Mouse (Mus musculus): ENCODE measurements around the gene Meiob.

Meiob gene

DNA sequence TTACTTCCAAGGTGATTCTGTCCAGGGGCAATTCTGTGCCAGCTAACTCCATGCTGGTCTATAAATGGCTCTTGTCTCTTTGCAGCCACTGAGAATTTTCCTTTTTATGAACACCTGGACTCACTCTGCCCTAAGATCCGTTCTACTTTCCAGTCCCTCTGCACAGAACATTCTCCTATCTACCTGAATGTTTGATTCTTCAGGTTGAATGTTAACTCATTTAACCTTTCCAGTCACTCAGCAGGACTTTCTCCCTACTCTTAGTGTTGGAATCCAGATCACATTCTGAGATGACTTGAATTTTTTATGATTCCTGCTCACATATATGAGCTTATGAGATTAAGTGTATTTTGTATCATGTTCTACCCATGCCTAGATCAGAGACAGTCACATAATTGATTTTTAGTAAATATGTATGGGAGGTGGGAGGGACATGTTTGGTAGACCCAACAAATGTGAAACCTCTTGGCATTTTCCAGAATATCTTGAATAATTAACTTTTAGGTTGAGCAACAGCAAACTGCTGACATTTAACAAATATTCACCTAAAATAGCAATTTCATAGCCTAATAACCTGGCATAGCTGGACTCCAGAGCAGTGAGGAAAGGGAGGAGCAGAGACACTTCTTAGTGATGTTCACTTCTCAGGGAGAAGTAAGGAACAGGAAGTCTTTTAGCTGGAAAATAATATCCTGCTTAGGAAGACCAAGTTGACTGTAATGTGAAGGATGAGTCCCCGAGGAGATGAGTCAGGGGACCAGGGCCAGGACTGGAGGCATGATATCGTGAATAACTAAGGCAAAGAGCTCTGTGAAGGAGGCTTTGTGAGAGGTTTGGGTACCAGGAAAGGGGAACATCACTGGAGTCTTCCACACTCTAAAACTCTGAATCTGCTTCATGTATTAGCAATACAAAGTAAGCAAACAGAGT, 17.5 kb downstream of the Meiob start:
- no peak for DNase-seq (ENCODE audit: low spot score in 2 of 2)

DNA sequence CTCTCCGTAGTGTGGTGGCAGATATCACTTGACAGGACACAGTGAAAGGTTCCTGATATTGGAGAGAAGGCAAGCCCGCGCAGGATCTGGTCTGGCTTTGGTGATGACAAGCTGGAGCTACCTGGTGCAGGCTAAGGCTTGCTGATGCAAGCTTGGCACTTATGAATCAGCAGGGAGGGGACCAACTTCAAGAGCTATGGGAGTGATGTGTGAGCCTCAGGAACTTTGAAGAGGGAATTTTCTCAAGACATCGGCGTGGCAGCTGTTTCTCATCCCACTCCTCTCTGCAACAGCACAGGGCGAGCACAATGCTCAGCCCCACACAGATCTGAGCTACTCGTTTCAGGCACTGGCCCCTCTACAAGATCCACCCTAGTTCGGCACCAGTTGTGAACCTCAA, 35.8 kb downstream of the Meiob start, which contains the start of gene Hagh:
TSS of gene Hagh (plus strand) at position 302 of the 400 bp plus-strand sequence.
- DNase-seq (ENCODE audit: low spot score in 2 of 2): no peak

DNA sequence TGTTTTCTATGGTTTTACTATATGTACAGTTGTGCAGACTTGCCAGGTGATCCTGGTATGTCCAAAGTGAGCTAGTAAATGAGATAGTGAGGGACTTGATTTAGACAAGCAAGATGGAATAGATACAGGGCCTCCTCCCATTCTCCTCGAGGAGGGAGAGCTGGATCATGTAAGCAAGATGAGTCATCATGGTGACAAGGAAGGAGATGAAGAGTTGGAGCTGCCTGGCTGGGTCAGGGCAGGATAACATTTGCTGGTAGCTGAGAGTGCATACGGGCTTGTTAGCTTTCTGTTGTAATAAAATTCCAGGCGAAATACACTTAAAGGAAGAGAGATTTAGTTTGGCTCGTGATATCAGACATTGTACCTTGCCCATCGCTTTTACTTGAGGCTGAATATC, 36.3 kb downstream of the Meiob start:
- DNase-seq (ENCODE audit: low spot score in 2 of 2): no peak

DNA sequence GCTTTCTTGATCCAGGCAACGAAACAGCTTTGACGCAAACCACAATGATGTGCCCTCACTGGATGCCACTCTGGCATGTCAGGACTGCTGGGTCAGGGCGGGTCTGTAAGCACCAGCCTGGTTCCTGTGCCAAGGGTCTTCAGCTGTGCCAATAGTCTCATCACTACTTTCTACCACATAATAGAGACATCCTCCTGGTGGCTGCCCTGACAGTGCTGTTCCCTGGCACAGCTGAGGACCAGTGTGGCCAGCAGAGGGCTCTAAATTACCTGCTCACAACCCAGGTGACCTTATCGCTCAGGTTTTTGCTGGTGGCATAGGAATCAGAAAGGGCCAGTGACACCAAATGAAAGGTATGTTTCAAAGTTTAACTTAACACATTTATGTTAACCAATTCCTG, 37.0 kb downstream of the Meiob start:
- no peak for DNase-seq (ENCODE audit: low spot score in 2 of 2)

DNA sequence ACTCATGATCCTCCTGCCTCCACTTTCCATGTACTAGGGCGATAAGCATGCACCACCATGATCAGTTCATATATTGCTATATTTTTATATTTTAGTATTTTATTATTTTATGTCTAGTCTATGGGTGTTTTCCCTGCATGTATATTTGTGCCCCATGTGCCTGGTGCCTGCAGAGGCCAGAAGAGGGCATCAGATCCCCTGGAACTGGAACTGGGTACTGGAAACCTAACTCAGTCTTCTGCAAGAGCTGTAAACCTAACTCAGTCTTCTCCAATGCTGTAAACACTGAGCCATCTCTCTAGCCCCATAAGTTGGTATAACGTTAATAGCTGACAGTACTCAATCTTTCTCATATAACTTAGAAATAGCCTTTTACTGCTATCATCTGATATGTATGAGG, 38.5 kb downstream of the Meiob start:
- no peak for DNase-seq (ENCODE audit: low spot score in 2 of 2)

DNA sequence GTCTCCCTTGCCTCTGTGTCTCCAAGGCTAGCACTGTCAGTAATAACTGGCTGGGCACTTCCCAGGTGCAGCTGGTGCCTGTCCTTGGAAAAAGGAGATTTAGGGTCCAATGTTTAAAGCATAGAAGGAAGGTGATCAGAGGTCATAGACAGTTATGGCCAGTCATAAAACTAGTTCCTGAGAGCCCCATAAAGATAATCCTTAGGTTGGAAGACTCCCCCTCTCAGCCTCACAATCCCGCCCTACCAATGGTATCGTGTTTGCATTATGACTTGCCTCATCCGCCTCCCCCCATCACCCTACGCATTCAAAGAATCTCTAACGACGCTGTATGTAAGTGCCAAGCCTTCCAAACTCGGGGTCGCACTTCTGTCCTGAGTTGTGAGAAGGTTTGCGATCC, 40.4 kb downstream of the Meiob start:
- no peak for DNase-seq (ENCODE audit: low spot score in 2 of 2)

DNA sequence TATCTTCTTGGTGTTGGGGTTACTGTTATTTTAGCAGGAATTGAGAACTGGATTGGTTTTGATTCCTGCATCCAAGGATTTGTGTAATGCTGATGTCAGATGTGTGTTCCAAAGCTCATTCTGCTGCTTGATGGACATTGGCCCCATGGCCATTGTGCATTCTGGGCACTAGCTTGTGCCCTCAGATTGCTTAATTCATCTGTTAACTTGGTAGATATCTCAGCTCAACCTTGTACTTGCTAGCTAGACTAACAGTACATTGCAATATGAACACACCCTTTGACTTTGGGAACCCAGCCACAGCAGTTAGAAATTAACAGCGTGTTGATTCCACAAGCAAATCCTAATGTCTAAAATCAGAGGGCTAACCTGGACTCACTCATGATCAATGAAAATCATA, 43.3 kb downstream of the Meiob start:
- no peak for DNase-seq (ENCODE audit: low spot score in 2 of 2)

DNA sequence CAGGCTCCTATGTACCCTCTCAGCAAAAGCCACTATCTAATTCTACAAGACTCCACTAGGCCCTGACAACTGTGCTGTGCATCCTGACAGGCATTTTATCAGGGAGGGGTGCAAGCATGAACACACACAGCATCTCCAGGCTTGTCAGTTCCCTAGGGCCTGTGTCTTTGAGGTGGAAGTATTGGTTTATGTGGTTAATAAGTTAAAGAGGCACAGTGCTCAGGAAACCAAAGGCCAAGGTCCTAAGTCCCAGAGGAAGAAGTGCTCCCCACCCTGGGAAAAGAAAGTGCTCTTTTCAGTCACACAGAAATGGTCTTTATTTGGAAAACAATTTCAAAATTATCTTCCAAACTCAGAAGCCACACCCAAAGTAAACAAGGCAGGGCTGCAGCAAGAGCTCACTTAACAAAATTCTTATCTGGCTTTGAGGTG, 44.5 kb downstream of the Meiob start:
- no peak for DNase-seq (ENCODE audit: low spot score in 2 of 2)

DNA sequence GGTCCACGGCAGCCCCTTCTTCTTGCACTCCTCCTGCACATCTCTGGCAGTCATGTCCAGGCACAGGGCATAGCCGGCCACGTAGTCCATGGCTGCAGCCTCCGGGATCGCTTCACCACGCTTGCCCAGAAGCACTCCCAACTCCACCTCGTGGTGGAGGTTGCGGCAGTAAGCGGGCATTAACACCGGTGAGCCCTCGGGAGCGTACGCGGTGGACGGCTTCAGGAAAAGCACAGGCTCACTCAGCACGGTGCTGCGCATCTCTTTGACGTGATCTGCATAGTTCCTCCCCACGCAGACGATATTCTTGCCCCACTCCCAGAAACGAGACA, 45.6 kb downstream of the Meiob start:
- no peak for DNase-seq (ENCODE audit: low spot score in 2 of 2)

DNA sequence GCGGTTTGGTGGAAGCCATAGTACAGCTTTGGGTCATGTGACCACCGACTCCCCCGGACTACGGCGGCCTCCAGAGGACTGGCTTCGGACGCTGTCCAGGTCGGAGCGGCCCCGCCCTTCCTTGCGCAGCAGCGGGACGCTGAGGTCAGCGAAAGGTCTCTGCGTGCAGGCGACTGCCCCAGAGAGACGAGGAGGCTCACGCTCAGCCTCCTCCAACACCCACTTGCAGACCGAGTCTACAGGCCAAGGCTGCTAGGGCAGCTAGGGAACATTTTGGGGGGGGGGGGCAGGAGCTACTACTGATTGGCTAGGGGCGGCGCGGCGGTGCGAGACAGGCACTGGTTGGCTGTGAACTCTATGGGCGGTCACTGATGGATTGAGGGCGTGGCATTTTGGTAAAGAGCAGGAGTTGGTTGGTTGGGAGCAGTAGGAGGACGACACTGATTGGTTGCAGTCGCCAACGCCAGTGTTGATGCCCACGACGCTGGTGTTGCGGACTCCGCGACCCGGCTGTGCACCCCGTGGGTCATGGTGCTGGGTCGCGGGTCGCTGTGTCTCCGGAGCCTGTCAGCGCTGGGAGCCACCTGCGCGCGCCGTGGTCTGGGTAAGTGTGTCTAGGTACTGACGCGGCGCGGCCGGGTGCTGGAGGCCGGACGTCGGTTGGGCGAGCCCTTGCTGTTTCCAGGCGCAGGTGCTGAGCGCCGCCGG, 46.1 kb downstream of the Meiob start, which contains the start of gene Fahd1:
TSS of gene Fahd1 (minus strand) at position 300 of the 708 bp plus-strand sequence.
- peak; percentile 93 to 94 for DNase-seq (ENCODE audit: low spot score in 2 of 2)

DNA sequence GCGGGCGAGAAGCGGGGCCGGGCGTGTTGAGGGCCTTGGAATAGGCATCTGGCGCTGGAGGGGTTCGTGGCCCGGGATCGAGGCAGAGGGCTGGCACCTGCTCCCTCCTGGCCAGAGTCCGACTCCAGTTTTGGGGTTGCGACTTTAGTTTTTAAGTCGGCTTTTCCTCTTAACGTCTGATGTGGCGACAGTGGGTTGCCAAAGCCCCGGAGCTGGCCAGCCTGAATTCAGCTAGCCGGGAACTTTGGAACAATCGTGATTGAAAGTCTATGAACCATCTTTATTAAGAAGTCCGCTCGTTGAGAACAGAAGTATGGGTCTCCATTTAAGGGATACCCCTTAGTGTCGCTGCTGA, 46.7 kb downstream of the Meiob start:
- DNase-seq (ENCODE audit: low spot score in 2 of 2): no peak

DNA sequence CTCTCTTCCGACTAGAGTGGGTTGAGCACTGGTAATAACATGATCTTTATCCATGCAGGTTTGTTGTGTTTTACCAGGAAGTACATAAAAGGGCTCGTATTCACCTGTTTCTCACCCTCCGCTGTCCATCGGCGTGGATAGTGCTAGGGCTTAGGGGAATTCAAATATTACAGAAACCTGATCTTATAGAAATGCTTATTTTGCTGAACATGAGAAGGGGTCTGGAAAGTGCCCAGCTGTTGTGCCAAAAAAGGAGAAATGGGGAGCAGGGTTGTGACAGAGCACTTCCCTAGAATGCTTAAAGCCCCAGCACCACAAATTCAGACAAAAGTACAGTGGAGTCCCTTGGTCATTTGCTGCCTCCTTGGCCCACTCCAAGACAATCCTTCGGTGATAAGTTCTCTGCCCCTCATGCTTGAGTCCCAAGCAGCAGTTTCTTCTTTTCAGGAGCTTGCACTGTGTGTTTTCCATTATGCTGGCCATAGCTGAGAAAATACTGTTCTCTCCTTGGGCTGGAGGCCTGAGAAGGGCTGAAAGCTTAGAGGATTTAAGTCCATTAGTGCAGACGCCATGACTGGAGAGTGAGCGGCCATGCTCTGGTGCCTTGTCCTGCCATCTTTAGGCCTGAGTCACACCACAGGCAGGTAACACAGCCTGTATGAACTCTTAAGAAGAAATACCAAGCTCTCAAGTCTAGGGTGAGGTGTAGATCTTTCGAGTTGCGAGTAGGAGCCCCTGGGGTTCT, 47.5 kb downstream of the Meiob start:
- DNase-seq (ENCODE audit: low spot score in 2 of 2): no peak

DNA sequence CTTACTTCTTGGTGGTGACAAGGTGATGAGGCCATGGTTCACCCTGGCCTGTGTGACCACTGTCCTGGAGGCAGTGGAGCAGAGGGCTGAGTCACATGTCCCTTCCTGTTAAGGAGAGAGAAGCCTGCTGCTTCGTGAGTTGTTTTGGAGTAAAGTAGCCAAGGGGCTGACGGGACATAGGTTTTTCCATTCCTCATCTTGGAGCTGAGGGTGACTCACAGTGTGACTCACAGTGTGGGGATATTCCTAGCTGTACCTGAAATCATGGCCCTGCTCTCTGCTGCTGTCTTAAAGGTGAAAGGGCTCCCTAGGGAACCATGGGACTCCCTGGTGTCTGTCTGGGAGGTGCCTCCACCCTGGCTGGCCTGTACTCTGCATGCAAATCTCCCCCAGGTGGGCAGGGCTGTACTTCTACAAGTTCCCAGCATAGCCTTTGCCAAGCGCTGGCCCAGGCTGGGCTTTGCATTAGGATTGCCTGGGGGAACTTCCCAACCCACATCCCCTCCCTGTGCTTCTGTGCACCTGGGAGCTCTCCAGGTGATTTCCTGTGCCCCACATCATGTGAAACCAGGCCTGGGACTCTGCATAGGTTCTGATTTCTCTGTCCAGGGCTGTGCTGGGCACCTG, 51.9 kb downstream of the Meiob start:
- DNase-seq (ENCODE audit: low spot score in 2 of 2): no peak

DNA sequence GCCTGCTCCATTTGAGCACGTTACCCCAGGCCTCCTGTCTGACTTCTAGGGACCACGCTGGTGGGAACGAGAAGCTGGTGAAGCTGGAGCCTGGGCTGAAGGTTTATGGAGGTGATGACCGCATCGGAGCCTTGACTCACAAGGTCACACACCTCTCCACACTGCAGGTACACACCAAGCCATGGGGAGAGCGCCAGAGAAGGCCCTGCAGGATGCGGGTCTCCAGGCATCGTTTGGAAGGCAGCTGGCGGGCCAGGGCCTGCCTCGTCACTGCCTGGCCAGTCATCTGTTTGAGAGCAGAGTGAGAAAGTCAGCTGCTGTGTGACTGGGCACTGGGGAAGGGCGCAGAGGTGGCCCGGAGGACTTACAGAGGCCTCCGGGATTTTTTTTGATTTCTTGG, 52.5 kb downstream of the Meiob start:
- DNase-seq (ENCODE audit: low spot score in 2 of 2): no peak

DNA sequence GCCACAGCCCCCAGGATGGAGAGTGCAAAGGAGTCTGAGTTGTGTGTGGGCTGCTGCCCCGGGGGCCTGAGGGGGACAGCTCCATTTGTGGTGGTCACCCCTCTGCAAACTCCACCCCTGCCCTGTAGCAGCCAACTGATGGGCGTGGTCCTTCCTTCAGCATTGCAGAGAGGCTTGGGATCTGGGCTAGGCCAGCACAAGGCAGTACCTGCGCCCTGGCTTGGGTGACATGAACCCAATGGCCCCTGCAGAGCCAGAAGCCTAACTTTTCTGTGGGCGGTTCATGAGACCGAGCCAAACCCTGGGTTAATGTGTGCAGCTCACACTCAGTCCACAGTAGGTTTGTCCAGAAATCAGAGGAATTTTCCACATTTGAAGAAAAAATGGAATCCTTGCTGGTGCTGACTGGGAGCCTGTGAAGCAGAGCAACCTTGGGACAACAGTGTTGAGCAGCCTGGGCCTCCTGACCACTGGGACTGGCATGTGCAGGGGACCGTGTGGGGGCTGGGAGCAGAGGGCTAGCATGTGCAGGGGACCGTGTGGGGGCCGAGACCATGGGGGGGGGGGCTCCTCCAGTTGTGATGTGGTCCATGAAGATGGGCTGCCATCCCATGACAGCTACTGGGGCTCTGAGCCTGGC, 53.9 kb downstream of the Meiob start:
- no peak for DNase-seq (ENCODE audit: low spot score in 2 of 2)

DNA sequence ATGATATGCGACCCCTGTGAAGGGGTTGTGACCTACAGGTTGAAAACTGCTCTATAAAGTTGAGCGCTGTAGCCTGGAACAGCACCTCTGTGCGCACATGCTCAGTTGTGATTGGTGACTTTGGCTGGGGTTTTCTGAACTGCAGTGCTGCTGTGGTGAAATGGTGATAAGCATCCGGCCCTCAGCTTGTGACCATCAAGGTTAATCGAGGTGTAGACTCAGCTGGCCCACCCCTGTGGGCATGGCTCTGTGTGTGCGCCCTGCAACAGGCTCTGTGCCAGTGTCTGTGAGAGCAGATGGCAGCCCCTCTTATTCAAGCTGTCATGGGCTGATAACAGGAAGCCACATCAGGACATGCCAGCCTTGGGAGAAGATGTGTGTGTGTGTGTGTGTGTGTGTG, 54.9 kb downstream of the Meiob start:
- no peak for DNase-seq (ENCODE audit: low spot score in 2 of 2)

DNA sequence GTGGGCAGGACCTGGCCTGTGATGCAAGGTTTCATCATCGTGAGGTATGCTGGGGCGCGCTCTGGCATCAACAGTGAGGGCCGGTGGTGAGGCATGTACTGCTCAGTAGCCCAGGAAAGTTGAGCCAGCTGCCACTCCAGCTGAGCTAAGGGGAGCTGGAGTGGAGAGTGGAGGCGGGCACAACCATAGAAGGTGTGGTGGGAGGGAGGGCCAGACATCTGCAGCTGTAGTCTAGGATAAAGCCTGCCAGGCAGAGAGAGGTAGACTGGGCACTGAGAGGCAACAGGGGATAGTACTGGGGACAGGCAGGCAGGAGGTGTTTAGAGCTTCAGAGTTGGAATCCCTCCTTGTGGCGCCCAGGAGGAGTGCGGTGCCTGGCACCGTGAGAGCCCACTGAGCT, 56.0 kb downstream of the Meiob start:
- DNase-seq (ENCODE audit: low spot score in 2 of 2): no peak

DNA sequence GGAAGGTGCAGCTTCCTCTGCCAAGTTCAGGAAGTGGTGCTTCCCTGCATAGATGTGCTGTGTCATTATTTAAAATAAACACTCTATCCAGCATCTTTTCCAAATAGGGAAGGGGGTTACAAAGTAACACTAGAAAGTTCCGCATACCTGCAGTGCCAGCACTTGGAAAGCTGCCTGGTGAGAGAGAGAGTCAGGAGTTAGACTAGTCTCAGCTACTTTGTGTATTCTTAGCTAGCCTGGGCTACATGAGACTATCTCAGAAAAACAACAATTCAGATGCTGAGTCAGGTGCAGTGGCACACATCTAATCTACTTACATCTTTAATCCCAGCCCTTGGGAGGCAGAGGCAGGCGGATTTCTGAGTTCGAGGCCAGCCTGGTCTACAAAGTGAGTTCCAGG, 57.7 kb downstream of the Meiob start:
- DNase-seq (ENCODE audit: low spot score in 2 of 2): no peak

DNA sequence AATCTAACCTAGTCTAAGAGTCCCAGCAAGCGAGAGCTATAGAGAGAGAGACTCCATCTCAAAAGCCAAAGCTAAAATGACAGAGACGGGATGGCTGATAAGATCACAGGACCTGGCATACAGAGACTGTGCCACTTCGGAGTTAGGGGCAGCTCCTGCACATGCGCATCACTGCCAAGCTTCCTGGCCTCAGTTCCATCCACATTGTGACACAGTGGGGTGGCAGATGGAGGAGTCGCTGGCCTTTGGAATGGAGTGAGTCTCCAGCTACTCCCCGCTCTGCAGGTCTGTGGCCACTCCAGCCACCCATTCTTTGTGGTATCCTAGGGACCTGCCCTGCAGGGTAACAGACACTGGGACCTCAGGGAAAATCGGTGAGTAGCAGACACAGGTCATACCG, 61.7 kb downstream of the Meiob start, which contains the start of gene Igfals:
TSS of gene Igfals (plus strand) at position 222 of the 400 bp plus-strand sequence.
- DNase-seq (ENCODE audit: low spot score in 2 of 2): no peak

DNA sequence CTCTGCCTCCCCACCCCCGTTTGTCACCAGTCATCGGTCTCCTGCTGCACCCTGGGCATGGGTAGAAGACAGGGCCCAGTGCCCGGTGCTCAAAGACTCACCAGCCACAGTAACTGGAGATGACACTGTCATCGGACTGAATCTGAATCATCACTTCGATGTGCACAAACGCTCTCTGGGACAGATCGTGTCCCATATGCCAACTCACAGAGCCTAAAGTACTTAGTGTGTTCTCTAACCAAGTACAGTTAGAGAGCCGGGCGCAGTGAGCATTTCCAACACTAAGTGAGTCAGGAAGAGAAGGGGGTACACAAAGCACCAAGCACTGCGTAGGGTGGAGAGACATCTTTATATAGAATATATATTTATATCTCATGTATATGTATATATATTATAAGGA, 63.8 kb downstream of the Meiob start:
- no peak for DNase-seq (ENCODE audit: low spot score in 2 of 2)

DNA sequence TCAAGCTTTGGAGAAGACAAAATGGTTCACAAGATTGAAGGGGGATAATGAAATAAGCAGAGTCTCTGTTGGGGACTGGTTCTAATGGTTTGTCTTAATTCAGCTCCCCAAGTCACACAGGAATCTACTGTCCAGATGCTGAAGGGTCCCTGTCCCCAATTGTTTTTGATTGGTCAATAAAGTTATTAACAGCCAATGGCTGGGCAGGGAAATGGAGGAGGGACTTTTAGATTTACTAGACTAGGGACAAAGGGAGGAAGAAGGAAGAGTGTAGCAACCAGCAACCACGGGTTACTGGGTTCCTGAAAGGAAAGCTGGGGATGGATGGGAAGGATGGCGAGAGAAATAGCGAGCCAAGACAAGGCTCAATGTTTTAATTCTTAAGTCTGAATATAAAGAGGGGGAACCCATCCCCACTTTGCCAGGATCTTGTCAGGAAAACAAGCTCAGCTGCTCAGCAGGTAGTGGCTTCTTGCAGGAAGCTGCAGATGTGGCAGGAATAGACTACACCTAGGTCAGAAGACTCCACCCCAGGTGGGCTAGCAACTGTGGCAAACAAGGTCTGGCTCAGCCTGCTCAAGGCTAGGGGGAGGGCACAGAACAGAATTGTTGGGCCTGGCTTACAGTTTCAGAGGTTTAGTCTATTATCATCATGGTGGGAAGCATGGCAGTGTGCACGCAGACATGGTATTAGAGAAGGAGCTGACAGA, 69.8 kb downstream of the Meiob start:
- no peak for DNase-seq (ENCODE audit: low spot score in 2 of 2)
